Mouse (Mus musculus): Measurements from ENCODE around the gene Gtpbp2. TPM values are rescaled to one million over a fixed set of nuclear protein-coding genes. Genes with fewer than 3 reads are reported as not detected.

Gene Gtpbp2
- polyA plus RNA-seq, 1 experiment from 2014 or later, result 38.8 TPM

GRCm38 (mm10) chr17:46170538-46170937 lies 9.7 kb downstream of the Gtpbp2 start:
- H3K4me3 ChIP-seq (ENCODE audit: low read depth, low read length), result no peak overlapping the region
- DNase-seq (ENCODE audit: low spot score) (peak; percentile 64), ATAC-seq (peak; percentile 49)
- 77% methylated on average over 3 of the region's 3 CpGs for WGBS
- no peak overlapping the region for H3K9ac ChIP-seq (replicated peaks; ENCODE audit: low read depth)
- no peak overlapping the region for H3K4me2 ChIP-seq (replicated peaks; ENCODE audit: low read depth, low read length)
- H3K27me3 ChIP-seq (replicated peaks; ENCODE audit: insufficient read depth, low read length), result no peaks in the 10 kb centered on the region
- H3K9me3 ChIP-seq (ENCODE audit: low read length), result no peaks in the 10 kb centered on the region
- TF ChIP-seq EP300 (IDR thresholded peaks at IDR 0.05), result no peak
- TF ChIP-seq CTCF (IDR thresholded peaks at IDR 0.05), result peak; percentile 79
- H3K27ac ChIP-seq (ENCODE audit: low read length), result no peak overlapping the region
- H3K4me1 ChIP-seq (ENCODE audit: insufficient read depth, low read depth, low read length), result no peaks in the 10 kb centered on the region
- peaks cover 30% of the 10 kb centered on the region for H3K36me3 ChIP-seq (ENCODE audit: insufficient read depth, low read length)

DNA sequence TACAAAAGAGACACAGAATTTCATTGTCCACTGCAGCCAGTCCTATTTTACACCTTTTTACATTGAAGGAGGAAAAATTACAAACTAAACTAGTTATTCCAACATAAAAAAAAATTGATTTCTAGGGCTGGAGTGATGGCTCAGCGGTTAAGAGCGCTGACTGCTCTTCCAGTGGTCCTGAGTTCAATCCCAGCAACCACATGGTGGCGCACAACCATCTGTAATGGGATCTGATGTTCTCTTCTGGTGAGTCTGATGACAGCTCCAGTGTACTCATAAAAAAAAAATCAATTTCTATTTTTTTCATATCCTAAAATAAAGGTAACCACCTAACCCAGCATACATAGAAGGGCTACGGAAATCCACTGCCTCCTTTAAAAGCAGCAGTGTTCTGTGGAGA lies 21.4 kb downstream of the Gtpbp2 start:
- DNase-seq (ENCODE audit: low spot score), result no peak
- peaks cover 18% of the 10 kb centered on the region; the same call in 1 of the 2 replicates for H3K36me3 ChIP-seq (ENCODE audit: insufficient read depth, low read length)

DNA sequence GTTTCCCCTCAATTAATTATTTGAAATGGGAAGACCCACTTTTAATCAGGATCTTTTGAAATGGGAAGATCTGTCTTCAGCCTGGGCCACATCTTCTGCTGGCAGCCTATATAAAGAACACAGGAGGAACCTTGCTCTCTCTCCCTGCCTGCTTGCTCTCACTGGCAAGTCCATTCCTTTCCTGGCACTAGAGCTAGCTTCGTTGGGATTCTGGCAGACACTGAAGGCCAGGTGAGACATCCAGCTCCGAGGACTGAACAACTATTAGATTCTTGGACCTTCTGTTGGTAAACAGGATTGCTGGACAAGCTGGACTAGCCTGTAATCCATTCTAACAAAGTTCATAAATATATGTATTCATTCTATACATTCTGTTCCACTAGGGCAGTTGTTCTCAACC lies 28.0 kb downstream of the Gtpbp2 start:
- WGBS, result 94% methylated on average over 2 of the region's 2 CpGs

More for the DNA sequence above, 21.4 kb downstream of the Gtpbp2 start:
- TF ChIP-seq EP300 (IDR thresholded peaks at IDR 0.05), result no peak
- peak; percentile 58 for TF ChIP-seq CTCF (IDR thresholded peaks at IDR 0.05)
- no peak for ATAC-seq
- WGBS, result 88% methylated on average over 4 of the region's 4 CpGs
- H3K9me3 ChIP-seq (ENCODE audit: low read length), result no peaks in the 10 kb centered on the region
- H3K4me2 ChIP-seq (replicated peaks; ENCODE audit: low read depth, low read length), result no peak overlapping the region
- no peak overlapping the region for H3K27ac ChIP-seq (ENCODE audit: low read length)
- H3K4me3 ChIP-seq (ENCODE audit: low read depth, low read length), result no peak overlapping the region
- H3K9ac ChIP-seq (replicated peaks; ENCODE audit: low read depth), result no peak overlapping the region
- H3K27me3 ChIP-seq (replicated peaks; ENCODE audit: insufficient read depth, low read length), result no peaks in the 10 kb centered on the region
- H3K4me1 ChIP-seq (ENCODE audit: insufficient read depth, low read depth, low read length), result no peaks in the 10 kb centered on the region

DNA sequence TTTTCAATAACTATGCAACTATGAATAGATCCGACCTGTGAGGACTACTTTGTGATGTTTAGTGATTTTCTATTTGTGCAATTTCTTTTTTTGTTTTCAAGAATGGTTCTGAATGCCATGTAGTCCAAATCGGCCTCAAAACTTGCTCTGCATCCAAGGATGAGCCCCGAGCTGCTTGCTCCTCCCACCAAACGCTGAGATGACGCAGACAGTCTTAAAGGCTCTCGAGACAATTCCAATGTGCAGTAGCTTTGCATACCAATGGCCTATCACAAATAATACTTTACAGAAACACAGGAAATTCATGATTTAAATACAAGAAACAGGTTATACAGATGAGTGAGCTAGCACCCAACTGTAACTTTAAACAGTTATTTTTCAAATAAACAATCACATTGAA lies 40.3 kb downstream of the Gtpbp2 start:
- no peak overlapping the region for H3K4me3 ChIP-seq (ENCODE audit: low read depth, low read length)
- TF ChIP-seq CTCF (IDR thresholded peaks at IDR 0.05), result no peak
- TF ChIP-seq EP300 (IDR thresholded peaks at IDR 0.05), result no peak
- 0 out of 2 replicates have a peak, but pooled peaks cover 9% of the 10 kb centered on the region for H3K36me3 ChIP-seq (ENCODE audit: insufficient read depth, low read length)
- peak overlapping the region; percentile 84; the same call in 1 of the 2 replicates for H3K4me2 ChIP-seq (replicated peaks; ENCODE audit: low read depth, low read length)
- H3K4me1 ChIP-seq (ENCODE audit: insufficient read depth, low read depth, low read length), result peaks cover 5% of the 10 kb centered on the region; the same call in 1 of the 2 replicates
- no peaks in the 10 kb centered on the region for H3K27me3 ChIP-seq (replicated peaks; ENCODE audit: insufficient read depth, low read length)
- 36% methylated on average over 6 of the region's 6 CpGs for WGBS
- ATAC-seq (no peak), DNase-seq (ENCODE audit: low spot score) (peak; percentile 26)
- H3K9me3 ChIP-seq (ENCODE audit: low read length), result no peaks in the 10 kb centered on the region
- no peak overlapping the region for H3K27ac ChIP-seq (ENCODE audit: low read length)
- no peak overlapping the region for H3K9ac ChIP-seq (replicated peaks; ENCODE audit: low read depth)

More for the DNA sequence above, 28.0 kb downstream of the Gtpbp2 start:
- H3K9ac ChIP-seq (replicated peaks; ENCODE audit: low read depth), result no peak overlapping the region
- H3K9me3 ChIP-seq (ENCODE audit: low read length), result no peaks in the 10 kb centered on the region
- TF ChIP-seq EP300 (IDR thresholded peaks at IDR 0.05), result no peak
- no peak for TF ChIP-seq CTCF (IDR thresholded peaks at IDR 0.05)
- peaks cover 26% of the 10 kb centered on the region for H3K36me3 ChIP-seq (ENCODE audit: insufficient read depth, low read length)
- H3K27me3 ChIP-seq (replicated peaks; ENCODE audit: insufficient read depth, low read length), result no peaks in the 10 kb centered on the region
- no peaks in the 10 kb centered on the region for H3K4me1 ChIP-seq (ENCODE audit: insufficient read depth, low read depth, low read length)
- no peak overlapping the region for H3K27ac ChIP-seq (ENCODE audit: low read length)
- H3K4me2 ChIP-seq (replicated peaks; ENCODE audit: low read depth, low read length), result no peak overlapping the region
- ATAC-seq (no peak), DNase-seq (ENCODE audit: low spot score) (no peak)
- no peak overlapping the region for H3K4me3 ChIP-seq (ENCODE audit: low read depth, low read length)

- Histone ChIP-seq H3K27ac (ENCODE audit: low read length) (peak within 1 kb of the TSS; percentile 62), H3K4me3 (ENCODE audit: low read depth, low read length) (peak within 1 kb of the TSS; percentile 91), H3K9me3 (ENCODE audit: low read length) (no peaks in the 10 kb centered on the region), H3K9ac (replicated peaks; ENCODE audit: low read depth) (peak within 1 kb of the TSS; percentile 67), H3K27me3 (replicated peaks; ENCODE audit: insufficient read depth, low read length) (no peaks in the 10 kb centered on the region), H3K4me1 (ENCODE audit: insufficient read depth, low read depth, low read length) (peaks cover 5% of the 10 kb centered on the region; the same call in 1 of the 2 replicates), H3K4me2 (replicated peaks; ENCODE audit: low read depth, low read length) (peak within 1 kb of the TSS; percentile 84), H3K36me3 (ENCODE audit: insufficient read depth, low read length) (peaks cover 12% of the 10 kb centered on the region; the same call in 1 of the 2 replicates)
- DNase-seq (ENCODE audit: low spot score) (peak; percentile 97), ATAC-seq (peak; percentile 98)
- TF ChIP-seq CTCF (IDR thresholded peaks at IDR 0.05), result peak; percentile 20; the same call in 1 of the 2 replicates
- no peak for TF ChIP-seq EP300 (IDR thresholded peaks at IDR 0.05)
- WGBS, result under 1% methylated on average over 64 of the region's 66 CpGs
These were observed 41.7 kb downstream of the Gtpbp2 start, which contains the start of the genes Polh and Xpo5 for GRCm38 (mm10) chr17:46202421-46203071. Gene Polh (minus strand): TSS chr17:46202645. Gene Xpo5 (plus strand): TSS chr17:46202782.

DNA sequence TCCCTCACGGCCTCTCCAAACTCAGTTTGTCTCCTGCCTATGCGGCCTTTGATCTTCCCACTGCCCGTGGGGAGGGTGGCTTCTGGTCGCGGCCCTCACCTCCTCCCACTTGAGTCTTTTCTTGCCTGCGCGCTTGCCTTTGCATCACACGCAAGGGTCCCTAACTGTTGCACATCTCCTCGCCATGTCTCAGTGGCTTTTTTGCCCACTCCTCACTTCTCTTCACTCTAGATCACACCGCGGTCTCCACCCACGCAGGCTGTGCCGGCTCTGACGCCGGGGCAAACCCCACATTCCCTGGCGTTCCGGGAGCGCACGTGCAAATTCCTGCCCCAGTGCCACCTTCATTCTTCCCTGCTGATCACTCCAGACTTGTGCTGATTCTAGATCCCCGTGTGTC lies 42.2 kb downstream of the Gtpbp2 start:
- H3K4me1 ChIP-seq (ENCODE audit: insufficient read depth, low read depth, low read length), result peaks cover 5% of the 10 kb centered on the region; the same call in 1 of the 2 replicates
- H3K9me3 ChIP-seq (ENCODE audit: low read length), result no peaks in the 10 kb centered on the region
- H3K9ac ChIP-seq (replicated peaks; ENCODE audit: low read depth), result peak overlapping the region; percentile 67
- no peaks in the 10 kb centered on the region for H3K27me3 ChIP-seq (replicated peaks; ENCODE audit: insufficient read depth, low read length)
- H3K4me3 ChIP-seq (ENCODE audit: low read depth, low read length), result peak overlapping the region; percentile 91
- TF ChIP-seq EP300 (IDR thresholded peaks at IDR 0.05) (no peak), CTCF (IDR thresholded peaks at IDR 0.05) (no peak)
- peak overlapping the region; percentile 84 for H3K4me2 ChIP-seq (replicated peaks; ENCODE audit: low read depth, low read length)
- H3K27ac ChIP-seq (ENCODE audit: low read length), result peak overlapping the region; percentile 62
- DNase-seq (ENCODE audit: low spot score) (peak; percentile 36), ATAC-seq (peak; percentile 25)
- under 1% methylated on average over 20 of the region's 20 CpGs for WGBS
- H3K36me3 ChIP-seq (ENCODE audit: insufficient read depth, low read length), result peaks cover 15% of the 10 kb centered on the region; the same call in 1 of the 2 replicates
